Mouse (Mus musculus): Measurements from ENCODE around the gene Arhgap33.
"Not testable (repeated sequence)": the region's sequence is repeated elsewhere in the genome, so short reads cannot be mapped to it uniquely, and the experiment has no call there.

The Arhgap33 gene

DNA sequence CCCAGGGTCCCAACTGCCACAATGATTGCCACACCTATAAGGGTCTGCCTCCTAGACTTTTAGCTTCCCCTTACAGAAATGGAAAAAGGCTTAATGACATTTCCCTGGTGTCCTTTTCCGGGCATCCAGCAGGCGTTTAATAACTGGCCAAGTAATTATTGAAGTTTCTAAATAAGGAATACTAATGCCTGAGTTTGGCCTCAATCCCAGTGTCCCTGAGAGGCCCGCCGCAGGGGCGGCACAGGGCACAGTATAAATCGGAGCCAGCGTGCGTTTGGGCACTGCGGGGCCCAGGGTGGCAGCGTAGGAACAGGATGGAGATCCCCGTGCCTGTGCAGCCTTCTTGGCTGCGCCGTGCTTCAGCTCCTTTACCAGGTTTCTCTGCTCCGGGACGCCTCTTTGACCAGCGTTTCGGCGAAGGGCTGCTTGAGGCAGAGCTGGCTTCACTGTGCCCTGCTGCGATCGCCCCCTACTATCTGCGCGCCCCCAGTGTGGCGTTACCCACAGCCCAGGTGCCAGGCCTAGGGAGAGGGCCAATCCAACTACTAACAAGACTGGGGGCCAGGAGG lies 18.2 kb upstream of the Arhgap33 start:
- DNase-seq (ENCODE audit: low read depth, low spot score), result no peak

GRCm38 (mm10) chr7:30552102-30553020 lies 17.5 kb upstream of the Arhgap33 start, which contains the start of the genes Hspb6 and Proser3:
TSS of gene Hspb6 (plus strand) at chr7:30552178.
TSS of gene Proser3 (minus strand) at chr7:30552299.
- DNase-seq (ENCODE audit: low read depth, low spot score), result peak; percentile 93

GRCm38 (mm10) chr7:30551445-30552101 lies 16.7 kb upstream of the Arhgap33 start:
- DNase-seq (ENCODE audit: low read depth, low spot score), result peak; percentile 31

DNA sequence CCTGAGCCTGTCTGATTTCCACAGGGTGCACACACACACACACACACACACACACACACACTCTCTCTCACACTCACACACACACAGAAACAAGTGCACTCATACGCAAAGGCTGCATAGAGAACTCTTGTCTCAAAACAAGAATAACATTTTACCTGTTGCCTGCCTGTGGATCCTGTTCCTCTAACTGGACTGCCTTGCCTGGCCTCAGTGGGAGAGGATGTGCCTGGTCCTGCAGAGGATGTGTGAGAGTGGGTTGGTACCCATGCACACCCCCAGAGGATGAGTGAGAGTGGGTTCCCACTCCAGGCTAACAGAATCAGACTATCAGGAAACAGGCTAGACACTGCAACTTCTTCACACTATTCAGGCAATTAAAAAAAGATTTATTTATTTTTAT lies 15.7 kb upstream of the Arhgap33 start:
- DNase-seq (ENCODE audit: low read depth, low spot score), result no peak

DNA sequence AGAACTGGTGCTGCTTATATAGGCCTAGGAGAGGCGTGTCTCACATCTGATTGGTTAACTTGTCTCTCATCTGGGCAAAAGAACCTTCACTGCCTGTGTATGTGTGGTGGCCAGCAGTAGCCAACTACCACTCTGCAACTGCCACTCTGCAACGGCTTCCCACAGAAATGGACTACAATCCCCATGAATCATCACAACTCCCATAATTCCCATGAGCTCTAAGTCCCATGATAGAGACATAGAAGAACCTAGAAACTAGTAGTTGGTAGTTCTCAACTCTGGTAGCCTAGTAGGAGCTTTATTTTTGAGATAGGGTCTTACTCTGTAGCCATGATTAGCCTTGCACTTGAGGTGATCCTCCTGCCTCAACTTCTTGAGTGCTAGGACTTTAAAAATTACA lies 15.0 kb upstream of the Arhgap33 start:
- no peak for DNase-seq (ENCODE audit: low read depth, low spot score)

DNA sequence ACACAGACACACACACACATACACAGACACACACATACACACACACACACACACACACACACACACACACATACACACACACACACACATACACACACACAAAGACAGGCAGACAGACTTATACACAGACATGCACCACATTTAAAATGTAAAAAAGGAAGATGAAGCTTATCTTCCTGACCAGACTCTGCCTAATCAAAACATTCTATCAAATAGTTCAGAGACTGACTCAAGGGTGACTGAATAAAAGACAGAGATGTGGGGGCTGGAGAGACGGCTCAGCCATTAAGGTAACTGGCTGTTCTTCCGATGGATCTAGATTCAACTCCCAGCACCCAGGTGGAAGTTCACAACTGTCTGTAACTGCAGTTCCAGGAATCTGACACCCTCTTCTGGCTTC lies 9.5 kb upstream of the Arhgap33 start:
- no peak for DNase-seq (ENCODE audit: low read depth, low spot score)

- DNase-seq (ENCODE audit: low read depth, low spot score), result no peak
Observed at GRCm38 (mm10) chr7:30540572-30540971, 5.7 kb upstream of the Arhgap33 start.

GRCm38 (mm10) chr7:30533941-30534632 lies 773 bp downstream of the Arhgap33 start:
- no peak for DNase-seq (ENCODE audit: low read depth, low spot score)

- DNase-seq (ENCODE audit: low read depth, low spot score), result no peak
Observed at GRCm38 (mm10) chr7:30532931-30533330, 1.9 kb downstream of the Arhgap33 start.

GRCm38 (mm10) chr7:30531291-30531815 lies 3.5 kb downstream of the Arhgap33 start:
- no peak for DNase-seq (ENCODE audit: low read depth, low spot score)

DNA sequence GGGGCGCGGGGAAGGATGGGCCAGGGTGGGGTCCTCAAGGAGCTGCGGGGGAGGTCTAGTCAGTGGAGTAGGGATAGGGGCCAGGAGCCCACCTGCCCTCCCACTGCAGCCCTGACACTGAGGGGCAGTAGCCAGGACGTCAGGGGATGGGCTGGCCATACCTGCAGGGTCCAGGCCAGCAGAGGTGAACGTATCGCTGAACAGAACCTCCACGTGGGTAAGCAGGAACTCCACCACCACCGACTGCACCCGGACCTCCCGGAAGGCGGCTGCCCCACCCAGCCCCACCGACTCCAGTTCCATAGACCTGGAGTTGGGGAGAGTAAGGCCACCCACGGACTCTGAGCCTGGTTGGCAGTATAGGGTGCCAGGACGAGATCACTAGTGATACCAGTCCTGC lies 7.9 kb downstream of the Arhgap33 start:
- DNase-seq (ENCODE audit: low read depth, low spot score), result no peak

DNA sequence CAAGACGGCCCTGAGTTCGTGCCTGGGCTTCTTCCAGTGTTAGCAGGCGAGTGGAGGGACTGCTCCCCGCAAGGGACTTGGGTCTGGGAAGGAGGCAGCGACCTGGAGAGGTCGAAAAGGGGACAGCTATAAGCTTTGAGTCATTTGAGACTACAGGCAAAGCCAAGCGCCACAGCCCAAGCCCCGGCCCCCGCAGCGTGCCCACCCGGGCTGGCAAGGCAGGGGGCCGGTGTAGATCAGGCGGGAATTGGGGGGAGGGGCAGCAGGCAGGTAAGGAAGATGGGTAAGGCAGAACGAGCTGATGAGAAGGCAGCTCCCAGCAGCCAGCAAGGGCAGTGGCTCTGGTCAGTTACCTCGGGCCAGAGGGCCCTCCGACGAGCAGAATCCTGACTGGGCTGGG lies 8.5 kb downstream of the Arhgap33 start:
- DNase-seq (ENCODE audit: low read depth, low spot score), result no peak

GRCm38 (mm10) chr7:30525954-30526353 lies 8.9 kb downstream of the Arhgap33 start:
- DNase-seq (ENCODE audit: low read depth, low spot score), result no peak

DNA sequence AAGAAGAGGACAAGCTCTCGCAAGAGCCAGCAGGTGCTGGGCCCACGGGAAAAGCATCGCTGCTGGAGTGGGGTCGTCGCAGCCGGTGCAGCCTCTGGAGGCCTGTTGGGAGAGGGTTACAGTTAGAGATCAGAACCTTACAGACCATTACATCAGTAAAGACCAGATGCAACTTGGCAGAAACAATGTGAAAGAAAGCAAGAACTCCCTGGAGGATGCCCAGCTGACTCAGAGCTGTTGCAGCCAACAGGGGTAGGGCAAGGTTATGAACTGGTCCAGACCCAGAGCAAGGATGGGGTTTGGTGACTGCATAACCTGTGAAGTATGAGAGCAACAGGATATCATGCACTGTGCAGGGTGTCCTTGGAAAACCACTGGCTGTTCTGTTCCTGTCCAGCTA lies 10.4 kb downstream of the Arhgap33 start:
- no peak for DNase-seq (ENCODE audit: low read depth, low spot score)

GRCm38 (mm10) chr7:30522871-30523270 lies 12.0 kb downstream of the Arhgap33 start:
- DNase-seq (ENCODE audit: low read depth, low spot score), result no peak

- DNase-seq (ENCODE audit: low read depth, low spot score), result no peak
Observed at GRCm38 (mm10) chr7:30520856-30521255, 14.0 kb downstream of the Arhgap33 start.

GRCm38 (mm10) chr7:30520396-30520795 lies 14.5 kb downstream of the Arhgap33 start:
- no peak for DNase-seq (ENCODE audit: low read depth, low spot score)

DNA sequence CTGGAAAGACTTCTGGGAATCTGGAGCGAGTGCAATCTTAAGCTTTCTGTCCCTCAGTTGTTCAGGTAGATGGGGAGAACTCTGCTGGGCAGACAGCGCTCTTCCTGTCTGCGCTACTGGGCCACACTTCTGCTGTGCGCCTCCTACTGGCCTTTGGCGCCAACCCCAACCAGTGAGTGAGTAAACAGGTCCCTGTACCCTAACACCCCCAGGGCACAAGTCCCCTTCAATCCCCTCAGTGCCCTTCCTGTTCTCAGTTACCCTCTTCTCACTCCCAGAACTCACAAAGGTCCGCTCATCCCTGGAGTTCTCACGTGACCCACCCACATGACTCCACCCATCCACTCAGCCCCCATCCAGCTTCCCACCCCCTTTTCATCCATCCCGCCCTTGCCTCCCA lies 16.5 kb downstream of the Arhgap33 start:
- no peak for DNase-seq (ENCODE audit: low read depth, low spot score)

DNA sequence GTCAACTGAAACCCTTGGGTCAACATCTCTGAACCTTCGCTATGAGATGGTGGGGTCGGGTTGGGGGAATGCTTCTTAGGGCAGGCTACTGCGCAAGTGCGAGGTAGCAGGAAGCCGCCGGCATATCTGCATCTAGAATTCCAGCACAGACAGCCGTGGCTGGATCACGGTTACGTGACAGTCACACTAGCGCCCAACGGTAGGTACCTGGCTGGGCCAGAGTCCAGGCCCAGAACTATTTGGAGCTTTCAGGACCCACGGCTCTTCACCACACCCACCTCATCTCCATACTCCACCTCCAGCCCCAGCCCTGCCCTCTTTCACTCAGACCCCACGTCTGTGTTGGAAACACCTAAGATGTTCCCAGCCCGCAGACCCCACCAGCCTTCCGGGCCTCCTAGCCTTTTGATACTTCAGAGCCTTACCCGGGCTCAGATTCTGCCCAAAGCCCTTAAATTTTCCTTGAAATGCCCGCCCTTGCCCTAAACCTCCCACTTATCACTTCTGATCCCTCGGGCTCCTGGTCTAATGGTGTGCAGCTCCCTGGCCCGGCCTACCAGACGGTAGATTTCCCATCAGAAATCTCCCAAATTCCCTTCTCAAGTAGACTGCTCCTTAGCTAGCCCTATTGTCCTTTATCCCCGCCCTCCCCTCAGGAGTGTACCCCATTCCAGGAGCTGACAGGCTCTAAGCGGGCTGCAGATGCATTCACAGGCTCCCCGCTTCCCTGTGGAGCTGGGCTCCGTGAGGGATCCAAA lies 19.7 kb downstream of the Arhgap33 start:
- no peak for DNase-seq (ENCODE audit: low read depth, low spot score)

- no peak for DNase-seq (ENCODE audit: low read depth, low spot score)
Observed at GRCm38 (mm10) chr7:30508061-30508460, 26.8 kb downstream of the Arhgap33 start.

DNA sequence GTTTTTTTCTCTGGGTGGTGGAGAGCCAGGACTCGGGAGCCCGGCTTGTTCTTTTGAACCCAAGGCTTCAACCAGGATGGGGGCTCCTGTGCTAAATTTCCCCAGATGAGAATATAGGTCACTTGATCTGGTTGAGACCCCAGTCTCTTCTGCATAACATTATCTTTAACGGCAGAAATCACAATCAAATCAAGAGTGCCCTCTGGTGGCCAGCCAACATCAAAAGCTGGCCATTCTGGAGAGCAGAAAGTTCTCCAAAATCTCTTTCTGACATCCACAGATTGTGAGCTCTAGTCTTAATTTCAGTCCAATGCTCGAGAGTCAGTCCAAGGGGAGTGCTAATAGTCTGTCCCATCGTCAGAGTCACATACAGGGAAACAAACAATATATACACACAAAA lies 33.7 kb downstream of the Arhgap33 start:
- not testable (repeated sequence) for DNase-seq (ENCODE audit: low read depth, low spot score)
